Mouse (Mus musculus) B cell, adult (primary cell): ENCODE data around the gene Rdm1. TPM values are rescaled to one million over a fixed set of nuclear protein-coding genes. Genes with fewer than 3 reads are reported as not detected.

ENCODE experiments used
- total RNA-seq: library from RNA; stranded (reverse); gene quantifications from 4 replicates; pipeline ENCODE4 v1.2.4, GENCODE M21; 2023; ENCODE audit not compliant: inconsistent age

Gene Rdm1
- 42.9 to 60.2 TPM (median 48.0 TPM) in 4 replicates for total RNA-seq

GRCm38 (mm10) chr11:101626995-101627856, at the start of gene Rdm1:
Gene Rdm1 (plus strand): TSS chr11:101627195.

GRCm38 (mm10) chr11:101582054-101583035, 44.6 kb upstream of the Rdm1 start, which contains the start of gene Tmem106a:
Gene Tmem106a (plus strand): TSS chr11:101582242.

GRCm38 (mm10) chr11:101599156-101599555, 27.8 kb upstream of the Rdm1 start, which contains the start of gene Gm11634:
Gene Gm11634 (minus strand): TSS chr11:101599256.

GRCm38 (mm10) chr11:101664825-101665635, 38.0 kb downstream of the Rdm1 start, which contains the start of gene Arl4d:
Gene Arl4d (plus strand): TSS chr11:101665541.

Other genes with a start within 250 kb of the Rdm1 start
- 18.5 to 27.4 TPM (median 26.4 TPM) in 4 replicates for gene Aarsd1, start 209.6 kb upstream of the Rdm1 start, total RNA-seq
- 0.87 to 3.1 TPM (median 1.6 TPM) in 4 replicates for gene Gm27029, start 202.4 kb upstream of the Rdm1 start, total RNA-seq
- 20.8 to 21.4 TPM (median 20.9 TPM) in 4 replicates for gene Rundc1, start 202.1 kb upstream of the Rdm1 start, total RNA-seq
- gene Ptges3l, start 201.9 kb upstream of the Rdm1 start, total RNA-seq, result 1.7 to 2.7 TPM (median 2.0 TPM) in 4 replicates
- 98.0 to 135 TPM (median 128 TPM) in 4 replicates for gene Rpl27, start 184.9 kb upstream of the Rdm1 start, total RNA-seq
- 63.1 to 83.1 TPM (median 74.7 TPM) in 4 replicates for gene Ifi35, start 178.8 kb upstream of the Rdm1 start, total RNA-seq
- 0.87 to 1.5 TPM (median 1.0 TPM) in 4 replicates for gene Rnd2, start 162.2 kb upstream of the Rdm1 start, total RNA-seq
- 13.4 to 20.3 TPM (median 15.6 TPM) in 4 replicates for gene Vat1, start 161.0 kb upstream of the Rdm1 start, total RNA-seq
- 5.5 to 9.9 TPM (median 7.5 TPM) in 4 replicates for gene Brca1, start 75.2 kb upstream of the Rdm1 start, total RNA-seq
- 124 to 157 TPM (median 143 TPM) in 4 replicates for gene Nbr1, start 75.0 kb upstream of the Rdm1 start, total RNA-seq
- 4.3 to 5.8 TPM (median 5.2 TPM) in 4 replicates for gene Tmem106a, start 45.0 kb upstream of the Rdm1 start, total RNA-seq
- gene Gm11634, start 27.9 kb upstream of the Rdm1 start, total RNA-seq, result not detected in 4 replicates
- 1.7 to 2.8 TPM (median 2.2 TPM) in 4 replicates for gene Arl4d, start 38.3 kb downstream of the Rdm1 start, total RNA-seq
- gene Dhx8, start 105.7 kb downstream of the Rdm1 start, total RNA-seq, result 75.8 to 87.1 TPM (median 80.4 TPM) in 4 replicates
- not detected in 4 replicates for gene Etv4, start 158.2 kb downstream of the Rdm1 start, total RNA-seq